Mouse (Mus musculus) fibroblast of lung, adult 2 months (primary cell): ENCODE data around the gene Pacs1.
A peak's percentile ranks its signal among the peaks of the same experiment; 100 is the strongest.
"Not testable (repeated sequence)": the region's sequence is repeated elsewhere in the genome, so short reads cannot be mapped to it uniquely, and the experiment has no call there.

Experiments used
- DNase-seq: peaks from one replicate; pipeline ENCODE4 v3.0.0-alpha.2; 2011; ENCODE audit warnings: low read depth

Pacs1 gene

DNA sequence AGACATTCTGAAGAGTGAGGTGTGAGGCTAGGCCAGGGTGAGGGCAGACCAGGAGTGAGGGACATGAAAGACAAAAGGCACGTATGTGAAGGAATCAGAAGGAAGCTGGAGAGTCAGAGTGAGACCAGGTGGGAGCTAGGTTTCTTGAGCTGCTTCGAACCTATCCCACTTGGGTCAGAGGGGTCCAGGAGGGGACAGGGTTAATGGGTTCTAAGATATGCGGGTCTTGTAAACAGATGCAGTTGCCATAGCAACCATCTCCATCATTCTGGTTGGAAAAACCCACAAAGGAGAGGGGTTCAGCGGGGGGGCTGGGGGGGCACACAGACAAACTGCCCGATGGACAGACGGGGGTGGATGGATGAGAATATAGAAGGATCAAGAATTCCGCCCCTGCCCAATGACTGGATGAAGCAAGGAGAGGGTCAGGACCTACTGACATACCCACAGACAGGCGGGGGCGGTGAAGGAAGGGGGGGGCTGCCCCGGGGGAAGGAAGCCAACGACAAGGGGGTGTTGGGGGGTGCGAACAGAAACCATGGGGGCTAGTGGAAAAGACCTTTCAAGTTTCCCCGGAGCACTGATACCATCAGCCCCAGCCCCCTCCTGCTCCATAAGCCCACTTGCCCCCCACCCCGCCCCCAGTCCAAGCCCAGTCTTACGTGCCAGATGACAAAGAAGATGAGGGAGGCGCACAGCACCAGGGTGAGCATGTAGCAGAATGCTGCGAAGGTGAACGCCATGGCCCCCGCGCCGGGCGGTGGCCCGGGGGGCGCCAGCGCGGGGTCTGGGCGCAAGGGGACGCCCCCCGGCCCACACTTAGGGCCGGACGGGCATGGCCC, 175.2 kb downstream of the Pacs1 start:
- no peak for DNase-seq

DNA sequence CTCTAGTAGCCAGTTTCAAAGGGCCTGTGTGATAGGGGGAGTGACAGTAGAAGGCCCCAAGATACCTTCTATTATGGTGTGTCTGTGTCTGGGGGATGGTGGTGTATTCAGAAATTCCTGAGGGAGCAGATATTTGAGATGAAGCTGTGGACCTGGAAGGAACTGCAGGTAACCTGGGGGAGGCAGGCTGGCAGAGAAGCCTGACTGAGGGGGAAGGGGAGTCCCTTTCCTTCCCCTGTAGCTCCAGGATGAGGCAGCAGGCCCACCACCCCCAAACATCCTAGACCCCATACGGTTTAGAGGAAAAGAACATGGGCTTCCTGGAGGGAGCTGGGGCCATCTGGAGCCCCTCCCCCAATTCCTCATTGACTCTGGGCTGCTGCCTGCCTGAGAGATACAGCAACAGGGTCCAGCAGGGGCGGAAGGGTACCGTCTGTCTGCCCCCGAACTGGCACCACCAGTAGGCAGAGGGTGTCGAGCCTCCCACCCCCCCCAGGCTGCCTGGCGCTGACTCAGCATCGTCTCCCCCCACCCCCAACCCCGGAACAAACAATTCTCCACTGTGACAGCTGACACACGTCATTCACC, 176.9 kb downstream of the Pacs1 start:
- DNase-seq: no peak

- DNase-seq: no peak
These were observed 178.0 kb downstream of the Pacs1 start for GRCm38 (mm10) chr19:5094746-5095417.

- peak; percentile 60 for DNase-seq
These were observed 178.7 kb downstream of the Pacs1 start for GRCm38 (mm10) chr19:5094243-5094632.

- no peak for DNase-seq
These were observed 179.3 kb downstream of the Pacs1 start for GRCm38 (mm10) chr19:5093481-5094242.

DNA sequence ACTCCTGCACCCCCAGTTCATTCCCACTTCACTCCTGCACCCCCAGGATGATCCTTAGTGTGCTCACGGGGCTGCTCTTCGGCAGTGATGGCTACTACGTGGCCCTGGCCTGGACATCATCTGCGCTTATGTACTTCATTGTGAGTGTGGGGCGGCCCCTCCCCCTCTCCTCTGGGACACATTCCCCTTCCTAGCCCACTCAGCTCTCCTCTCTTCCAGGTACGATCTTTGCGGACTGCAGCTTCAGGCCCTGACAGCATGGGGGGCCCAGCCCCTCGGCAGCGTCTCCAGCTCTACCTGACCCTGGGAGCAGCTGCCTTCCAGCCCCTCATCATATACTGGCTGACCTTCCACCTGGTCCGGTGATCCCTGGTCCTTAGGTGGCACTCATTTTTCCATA, 180.8 kb downstream of the Pacs1 start:
- no peak for DNase-seq

GRCm38 (mm10) chr19:5089324-5089723, 183.6 kb downstream of the Pacs1 start:
- no peak for DNase-seq

DNA sequence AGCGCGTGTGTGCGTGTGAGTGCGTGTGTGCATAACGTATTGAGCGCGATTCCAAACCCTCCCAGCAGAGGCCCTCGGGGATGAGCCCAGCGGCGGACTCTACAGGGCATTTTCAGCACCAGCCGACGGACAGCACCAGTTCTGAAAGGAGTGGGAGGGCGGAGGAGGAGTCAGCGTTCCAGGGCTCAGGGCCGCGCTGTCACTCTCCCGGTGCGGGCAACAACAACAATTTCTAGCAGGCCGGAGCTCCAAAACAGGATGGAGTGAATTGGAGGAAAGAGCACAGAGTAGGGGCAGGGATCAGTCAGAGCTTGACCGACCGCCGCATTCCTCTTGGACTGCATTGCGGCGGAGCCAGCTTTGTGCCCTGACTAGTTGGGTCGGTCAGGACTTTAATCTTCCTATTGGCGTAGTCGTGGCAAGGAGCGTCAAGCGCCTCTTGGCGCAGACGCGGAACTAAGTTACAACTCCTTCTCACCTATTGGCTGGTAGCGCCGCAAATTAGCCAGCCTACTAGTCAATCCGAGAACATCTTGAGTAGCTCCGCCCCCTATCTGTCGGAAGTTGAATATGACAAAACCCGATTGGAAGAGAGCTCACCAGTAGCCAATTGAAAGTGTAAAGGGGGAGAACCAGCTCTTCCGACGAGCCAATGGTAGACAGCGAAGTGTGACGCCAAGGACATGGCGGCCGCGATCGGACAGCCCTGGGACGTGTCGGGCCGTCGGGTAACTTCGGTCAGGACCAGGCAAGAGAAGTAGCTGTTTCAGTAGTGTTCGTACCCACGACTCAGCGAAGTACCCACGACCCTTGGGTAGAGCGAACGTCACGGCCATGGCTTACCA, 184.8 kb downstream of the Pacs1 start, which contains the start of gene Yif1a:
TSS of gene Yif1a (plus strand) at position 655 of the 845 bp plus-strand sequence.
- peak; percentile 98 for DNase-seq

DNA sequence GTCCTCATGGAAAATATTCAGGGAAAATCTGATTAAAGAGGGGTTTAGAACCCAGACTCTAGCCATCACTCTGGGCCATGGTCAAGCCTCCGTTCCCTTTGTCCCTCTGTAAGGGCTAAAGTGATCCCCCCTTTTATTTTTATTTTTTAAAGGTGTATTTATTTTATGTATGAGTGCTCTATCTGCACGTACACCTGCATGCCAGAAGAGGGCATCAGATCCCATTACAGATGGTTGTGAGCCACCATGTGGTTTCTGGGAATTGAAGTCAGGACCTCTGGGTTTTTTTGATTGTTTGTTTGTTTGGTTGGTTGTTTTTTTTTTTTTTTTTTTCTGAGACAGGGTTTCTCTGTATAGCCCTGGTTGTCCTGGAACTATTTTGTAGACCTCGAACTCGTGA, 186.4 kb downstream of the Pacs1 start:
- not testable (repeated sequence) for DNase-seq

DNA sequence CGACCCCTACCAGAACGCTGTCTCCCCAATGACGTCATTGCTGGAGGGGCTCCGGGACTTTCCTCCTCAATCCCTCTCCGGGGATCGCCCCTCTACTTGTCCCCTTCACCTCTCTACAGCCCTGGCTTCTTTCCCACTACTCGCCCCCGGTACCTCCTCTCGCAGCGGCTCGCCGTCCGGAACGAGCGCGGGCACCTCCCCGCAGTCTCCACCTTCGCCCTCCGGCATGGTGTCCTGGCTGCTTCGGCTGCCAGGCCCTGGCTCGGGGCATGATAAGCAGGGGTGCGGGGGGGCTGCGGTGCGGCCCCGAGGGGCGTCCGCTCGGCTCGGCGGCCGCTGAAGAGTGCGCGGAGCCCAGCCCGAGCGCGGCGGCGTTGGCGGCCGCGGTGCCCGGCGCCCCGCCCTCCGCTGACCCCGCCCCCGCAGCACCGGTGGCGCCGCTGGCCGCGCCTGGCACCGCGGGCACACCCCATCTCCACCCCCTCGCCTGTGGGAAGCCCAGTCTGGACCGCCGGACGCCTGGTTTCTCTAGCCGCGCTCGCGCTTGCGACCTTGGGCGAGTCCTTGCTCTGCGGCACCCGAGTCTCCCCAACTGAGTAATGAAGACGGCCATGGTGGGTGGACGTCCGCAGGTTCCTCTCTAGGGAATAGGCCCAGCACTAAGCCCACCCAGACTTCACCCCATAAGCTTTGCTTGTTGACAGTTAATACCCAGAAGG, 187.6 kb downstream of the Pacs1 start, which contains the start of gene Tmem151a:
TSS of gene Tmem151a (minus strand) at position 387 of the 719 bp plus-strand sequence.
- DNase-seq: no peak

DNA sequence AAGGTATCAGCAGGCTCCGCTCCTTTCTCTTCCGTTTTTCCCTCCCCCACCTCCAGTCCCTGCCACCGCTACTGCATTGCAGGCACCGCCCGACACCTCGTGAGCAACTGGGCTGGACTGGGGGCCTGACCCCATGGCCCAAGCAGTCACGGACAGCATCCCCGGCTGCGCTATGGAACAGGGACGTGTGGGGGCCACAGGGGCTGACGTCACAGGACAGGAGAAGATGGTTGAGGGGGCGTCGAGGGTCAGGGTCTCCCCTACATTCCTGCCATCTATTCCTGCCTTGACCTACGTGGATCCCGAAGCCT, 188.1 kb downstream of the Pacs1 start:
- DNase-seq: no peak

GRCm38 (mm10) chr19:5083961-5084833, 188.7 kb downstream of the Pacs1 start:
- no peak for DNase-seq
